Mouse (Mus musculus): ENCODE data around the gene Npnt.

- TF ChIP-seq POLR2A (IDR thresholded peaks at IDR 0.05; ENCODE audit: borderline replicate concordance, control insufficient read depth, low read depth, low read length) (no peak), CTCF (IDR thresholded peaks at IDR 0.05; ENCODE audit: control insufficient read depth, insufficient read depth, low read length) (no peak)
These were observed 69.3 kb downstream of the Npnt start for GRCm38 (mm10) chr3:132880826-132881225.

Data from bone marrow, adult 2 months (tissue).